8 mouse cellular contexts compared by ENCODE assay signal in the genomic region with DNA sequence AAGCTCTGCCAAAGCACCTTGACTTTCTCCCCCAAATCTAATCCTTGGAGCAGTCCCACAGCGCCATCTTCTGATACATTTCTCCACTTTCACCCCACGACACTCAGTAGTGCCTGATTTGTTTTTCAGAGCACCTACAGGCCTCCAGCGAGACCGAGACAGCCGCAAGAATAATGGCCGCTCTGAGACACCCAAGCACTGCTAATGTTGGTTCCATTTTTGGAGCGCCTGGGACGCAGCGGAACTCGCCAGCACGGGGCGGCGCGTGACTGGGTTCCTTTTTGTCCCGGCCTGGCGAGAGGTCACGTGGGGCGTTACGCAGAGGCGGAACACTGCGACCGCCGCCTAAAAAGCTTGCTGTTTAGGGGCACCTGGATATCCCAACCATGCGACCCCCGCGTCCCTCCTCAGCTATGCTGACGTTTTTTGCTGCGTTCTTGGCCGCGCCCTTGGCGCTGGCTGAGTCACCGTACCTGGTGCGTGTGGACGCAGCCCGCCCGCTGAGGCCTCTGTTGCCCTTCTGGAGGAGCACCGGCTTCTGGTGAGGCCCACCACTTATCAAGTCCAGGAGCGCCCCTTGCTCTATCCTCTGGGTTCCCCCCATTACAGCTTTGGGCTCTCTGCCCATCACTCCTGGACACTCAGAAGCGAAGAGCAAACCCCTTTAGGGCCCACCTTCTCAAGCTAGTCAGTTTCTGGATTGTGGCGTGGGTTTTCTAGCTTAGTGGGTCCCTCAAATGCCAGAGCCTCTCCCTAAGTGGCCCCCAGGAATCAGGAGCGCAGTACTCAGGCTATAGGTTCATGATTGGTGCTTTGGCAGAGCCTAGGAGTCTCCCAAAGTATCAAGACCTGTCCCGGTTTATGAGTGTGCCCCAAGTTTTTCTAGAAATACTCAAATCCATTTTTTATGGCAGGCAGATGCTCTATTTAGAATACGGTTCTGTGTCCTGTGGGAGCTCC. TPM values are rescaled to one million over a fixed set of nuclear protein-coding genes. Genes with fewer than 3 reads are reported as not detected.
DNase-seq lines count a peak whose midpoint lies in the region; ATAC-seq and TF ChIP-seq lines count a peak whose summit lies in the region.

Gene Dgkq, minus strand, starts transcription at position 696 of the 960 bp plus-strand sequence.

- H3K36me3 ChIP-seq in ES-Bruce4 (ENCODE audit: control insufficient read depth, insufficient read depth, low read length, poor library complexity, severe bottlenecking) = no peaks in the 10 kb centered on the region
- H3K36me3 ChIP-seq in forebrain, embryonic 14.5 days (ENCODE audit: control insufficient read depth, insufficient read depth, low read length) = peaks cover 4% of the 10 kb centered on the region; the same call in 1 of the 2 replicates
- peaks cover 21% of the 10 kb centered on the region; the same call in 1 of the 2 replicates for H3K36me3 ChIP-seq in neural tube, embryonic 15.5 days

- peak within 1 kb of the TSS; percentile 55 for H3K4me2 ChIP-seq in forebrain, embryonic 14.5 days (ENCODE audit: low read length)
- H3K4me2 ChIP-seq in neural tube, embryonic 15.5 days = peak within 1 kb of the TSS; percentile 71

- TF ChIP-seq POLR2A in ES-Bruce4 (IDR thresholded peaks at IDR 0.05; ENCODE audit: insufficient read depth, low read length) = no peak

- ATAC-seq in forebrain, embryonic 14.5 days = peak; percentile 87
- ATAC-seq in neural tube, embryonic 15.5 days (ENCODE audit: low FRiP score) = peak; percentile 83

- intact Hi-C loops in heart, postnatal 14 days (cut with DNase I) = loop anchor here (2.0 kb wide), 1 partner anchor 40 kb away; the partner anchor contains the start of genes Gak and Tmem175

- H3K27ac ChIP-seq in ES-Bruce4 (ENCODE audit: insufficient read depth, low read length) = peak within 1 kb of the TSS; percentile 24
- peak within 1 kb of the TSS; percentile 75 for H3K27ac ChIP-seq in forebrain, embryonic 14.5 days (ENCODE audit: low read depth, low read length)
- H3K27ac ChIP-seq in neural tube, embryonic 15.5 days (replicated peaks) = peak within 1 kb of the TSS; percentile 87

- no peaks in the 10 kb centered on the region for H3K9me3 ChIP-seq in ES-Bruce4 (replicated peaks; ENCODE audit: control insufficient read depth, insufficient read depth, low read length, poor library complexity, severe bottlenecking)
- H3K9me3 ChIP-seq in forebrain, embryonic 14.5 days (replicated peaks; ENCODE audit: control insufficient read depth, low read length) = no peaks in the 10 kb centered on the region
- H3K9me3 ChIP-seq in neural tube, embryonic 15.5 days (replicated peaks) = no peaks in the 10 kb centered on the region

- no peak for TF ChIP-seq CTCF in ES-Bruce4 (IDR thresholded peaks at IDR 0.05; ENCODE audit: low read depth, low read length)

- H3K4me1 ChIP-seq in ES-Bruce4 (ENCODE audit: control insufficient read depth, insufficient read depth, low read length) = peaks cover 2% of the 10 kb centered on the region
- peaks cover 11% of the 10 kb centered on the region for H3K4me1 ChIP-seq in forebrain, embryonic 14.5 days (ENCODE audit: control insufficient read depth, insufficient read depth, low read length)
- H3K4me1 ChIP-seq in neural tube, embryonic 15.5 days = peaks cover 25% of the 10 kb centered on the region

- 6% methylated on average over 43 of the region's 43 CpGs for WGBS in forebrain, embryonic 14.5 days
- WGBS in neural tube, embryonic 15.5 days = 4% methylated on average over 43 of the region's 43 CpGs

- no peak for TF ChIP-seq EP300 in ES-Bruce4 (IDR thresholded peaks at IDR 0.05; ENCODE audit: insufficient read depth, low read depth, low read length)

- peak within 1 kb of the TSS; percentile 84 for H3K9ac ChIP-seq in ES-Bruce4 (ENCODE audit: low read depth, poor library complexity, severe bottlenecking)
- H3K9ac ChIP-seq in forebrain, embryonic 14.5 days (ENCODE audit: low read length) = peak within 1 kb of the TSS; percentile 59
- peak within 1 kb of the TSS; percentile 53 for H3K9ac ChIP-seq in neural tube, embryonic 15.5 days (replicated peaks)

- H3K27me3 ChIP-seq in ES-Bruce4 (ENCODE audit: control insufficient read depth, insufficient read depth, low read length, poor library complexity, severe bottlenecking) = no peaks in the 10 kb centered on the region
- no peaks in the 10 kb centered on the region for H3K27me3 ChIP-seq in forebrain, embryonic 14.5 days (replicated peaks; ENCODE audit: control insufficient read depth, insufficient read depth, low read length)
- H3K27me3 ChIP-seq in neural tube, embryonic 15.5 days (replicated peaks) = no peaks in the 10 kb centered on the region

- H3K4me3 ChIP-seq in ES-Bruce4 (ENCODE audit: low read depth, low read length) = peak within 1 kb of the TSS; percentile 76
- peak within 1 kb of the TSS; percentile 51 for H3K4me3 ChIP-seq in forebrain, embryonic 14.5 days (ENCODE audit: low read depth, low read length)
- peak within 1 kb of the TSS; percentile 53 for H3K4me3 ChIP-seq in neural tube, embryonic 15.5 days (replicated peaks)

- peak; percentile 85 for DNase-seq in cerebellum, adult 11 months
- peak; percentile 89 for DNase-seq in forebrain, embryonic 14.5 days (ENCODE audit: low spot score)
- DNase-seq in heart, postnatal 14 days = peak; percentile 88 to 90
- peak; percentile 92 for DNase-seq in layer of hippocampus, adult 11-12 months (ENCODE audit: low spot score)
- DNase-seq in lung, adult 18-20 months = peak; percentile 92
- peak; percentile 75 to 81 for DNase-seq in thymus, adult 18-20 months

RNA-seq across cellular contexts. Expression of gene Dgkq, which starts in this region (rescaled TPM):
- 6.5 and 10.7 TPM in 2 replicates for polyA plus RNA-seq in ES-Bruce4 (2011; ENCODE audit: insufficient read depth, insufficient read length, low read depth, missing spikeins)
- polyA plus RNA-seq in forebrain, embryonic 14.5 days (2014; fragmentation: Nextera tagmentation; extraction: Ambion mirVana) = 9.1 and 15.6 TPM in 2 replicates
- 10 to 100 TPM; 12.5 to 12.8 TPM for total RNA-seq in heart, postnatal 14 days (2021)
- polyA plus RNA-seq in neural tube, embryonic 15.5 days (2015; fragmentation: Nextera tagmentation; extraction: Ambion mirVana) = 25.2 and 33.9 TPM in 2 replicates

Comparison
In these comparisons a context has a peak if more than half of its experiments do, and no peak if none do; other contexts are left out.
1. Peak in every context shown above with its lines: DNase-seq, ATAC-seq, H3K4me3 ChIP-seq and H3K27ac ChIP-seq.
2. H3K27ac ChIP-seq: peak in every context shown above with its lines; median percentile 87 in neural tube, embryonic 15.5 days; 75 in forebrain, embryonic 14.5 days; 24 in ES-Bruce4.